Mouse (Mus musculus) hindbrain, embryonic 11.5 days (tissue): ENCODE measurements at regions not wholly inside any gene's neighbourhood (a gene's known extent, or its start where the extent isn't known, plus 50 kb on each side); places are given as distances from the start of the nearest gene placed in this dataset.

Experiments
- ATAC-seq: fragments of 200-750 bp; cut with Nextera tagmentation; 2 replicates; pipeline ENCODE4 v1.8.0; 2017; ENCODE audit warnings: mild to moderate bottlenecking, moderate TSS enrichment, moderate library complexity; ENCODE audit not compliant: low FRiP score
- DNase-seq: peaks from one replicate; pipeline ENCODE4 v3.0.0-alpha.2; 2015; ENCODE audit warnings: low spot score
- H3K27ac ChIP-seq: fragments of 300-500 bp; sonication (generic); 2 replicates; pipeline ENCODE4 v1.5.1; 2014; ENCODE audit warnings: mild to moderate bottlenecking, low read depth, low read length
- H3K27me3 ChIP-seq: fragments of 300-500 bp; sonication (generic); 2 replicates; pipeline ENCODE4 v1.6.1; 2014; ENCODE audit warnings: mild to moderate bottlenecking, low read length, moderate library complexity, mixed read lengths; ENCODE audit not compliant: control insufficient read depth, insufficient read depth
- H3K36me3 ChIP-seq: fragments of 300-500 bp; sonication (generic); 2 replicates; pipeline ENCODE4 v1.6.1; 2014; ENCODE audit warnings: mild to moderate bottlenecking, low read length, moderate library complexity, mixed read lengths; ENCODE audit not compliant: control insufficient read depth, insufficient read depth
- H3K4me1 ChIP-seq: fragments of 300-500 bp; sonication (generic); replicated peaks from 2 replicates; pipeline ENCODE4 v1.6.1; 2014; ENCODE audit warnings: low read length, mixed read lengths; ENCODE audit not compliant: control insufficient read depth, insufficient read depth
- H3K4me2 ChIP-seq: fragments of 300-500 bp; sonication (generic); replicated peaks from 2 replicates; pipeline ENCODE4 v1.6.1; 2014; ENCODE audit warnings: mild to moderate bottlenecking, low read depth, low read length
- H3K4me3 ChIP-seq: fragments of 300-500 bp; sonication (generic); 2 replicates; pipeline ENCODE4 v1.5.1; 2014; ENCODE audit warnings: low read depth, low read length
- H3K9ac ChIP-seq: fragments of 300-500 bp; sonication (generic); 2 replicates; pipeline ENCODE4 v1.6.1; 2014; ENCODE audit warnings: low read depth, low read length
- H3K9me3 ChIP-seq: fragments of 300-500 bp; sonication (generic); 2 replicates; pipeline ENCODE4 v1.6.1; 2016; ENCODE audit warnings: low read length; ENCODE audit not compliant: control insufficient read depth
- WGBS: fragments of 180-500 bp; shearing (Covaris S2); extraction: QIAGEN DNeasy Blood & Tissue Kit; methylation state at CpG from one replicate; pipeline ENCODE4 v1.1.7; 2014; 5-methylcytosine and 5-hydroxymethylcytosine counted together

GRCm38 (mm10) chr12:32709188-32709587 is 110.2 kb upstream of the Nampt start:
- Histone ChIP-seq H3K9ac (no peak overlapping the region), H3K4me1 (no peaks in the 10 kb centered on the region), H3K27me3 (no peaks in the 10 kb centered on the region), H3K9me3 (no peaks in the 10 kb centered on the region), H3K36me3 (no peaks in the 10 kb centered on the region), H3K4me3 (no peak overlapping the region), H3K27ac (no peak overlapping the region), H3K4me2 (no peak overlapping the region)
- 95% methylated on average over 10 of the region's 10 CpGs for WGBS
- no peak for ATAC-seq
- DNase-seq, result no peak

GRCm38 (mm10) chr12:32717129-32717921 is 102.0 kb upstream of the Nampt start:
- Histone ChIP-seq H3K27ac (no peak overlapping the region), H3K4me3 (no peak overlapping the region), H3K4me2 (no peak overlapping the region), H3K27me3 (no peaks in the 10 kb centered on the region), H3K9me3 (no peaks in the 10 kb centered on the region), H3K9ac (no peak overlapping the region), H3K36me3 (no peaks in the 10 kb centered on the region), H3K4me1 (no peaks in the 10 kb centered on the region)
- WGBS, result 84% methylated on average over 5 of the region's 5 CpGs
- ATAC-seq, result no peak
- no peak for DNase-seq

- no peaks in the 10 kb centered on the region for H3K9me3 ChIP-seq
- H3K27ac ChIP-seq, result no peak overlapping the region
- H3K4me3 ChIP-seq, result no peak overlapping the region
- no peak overlapping the region for H3K4me2 ChIP-seq
- H3K36me3 ChIP-seq, result no peaks in the 10 kb centered on the region
- DNase-seq, result no peak
- WGBS, result 94% methylated on average over 4 of the region's 4 CpGs
- ATAC-seq, result no peak
- no peaks in the 10 kb centered on the region for H3K4me1 ChIP-seq
- no peak overlapping the region for H3K9ac ChIP-seq
- H3K27me3 ChIP-seq, result no peaks in the 10 kb centered on the region
Observed at GRCm38 (mm10) chr12:32719203-32719602, 100.1 kb upstream of the Nampt start.

DNA sequence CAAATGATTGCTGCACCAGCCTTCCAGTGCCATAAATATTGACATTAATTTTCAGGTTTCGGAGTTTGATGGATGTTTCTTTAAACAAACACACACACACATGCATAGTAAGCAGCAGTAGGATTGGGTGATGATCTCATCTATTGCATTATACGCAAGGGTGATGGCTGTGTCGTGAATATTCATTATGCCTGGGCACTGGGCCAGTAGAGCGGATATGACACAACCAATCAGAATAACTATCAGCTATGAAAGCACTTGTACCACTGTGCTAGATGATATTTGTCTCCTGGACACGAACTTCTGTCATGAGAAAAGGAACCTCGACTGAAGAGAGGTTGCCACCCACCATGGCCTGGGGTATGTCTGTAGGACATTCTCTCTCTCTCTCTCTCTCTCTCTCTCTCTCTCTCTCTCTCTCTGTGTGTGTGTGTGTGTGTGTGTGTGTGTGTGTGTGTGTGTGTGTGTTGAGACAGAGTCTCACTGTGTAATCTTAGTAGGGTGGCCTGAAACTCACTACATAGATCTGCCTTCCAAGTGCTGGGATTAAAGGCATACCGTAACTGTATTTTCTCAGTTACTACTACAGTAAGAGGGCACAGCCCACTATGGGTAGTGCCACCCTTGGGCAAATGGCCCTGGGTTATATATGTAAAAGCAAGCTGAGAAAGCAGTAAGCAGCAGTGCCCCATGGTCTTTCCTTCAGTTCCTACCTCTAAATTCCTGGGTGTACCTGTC is 94.7 kb upstream of the Nampt start:
- WGBS, result 85% methylated on average over 7 of the region's 7 CpGs
- H3K27ac ChIP-seq, result no peak overlapping the region
- ATAC-seq (peak; percentile 59; the same call in 1 of the 2 replicates), DNase-seq (no peak)
- H3K4me1 ChIP-seq, result no peaks in the 10 kb centered on the region
- H3K9ac ChIP-seq, result no peak overlapping the region
- no peak overlapping the region for H3K4me3 ChIP-seq
- no peaks in the 10 kb centered on the region for H3K9me3 ChIP-seq
- H3K36me3 ChIP-seq, result no peaks in the 10 kb centered on the region
- H3K27me3 ChIP-seq, result no peaks in the 10 kb centered on the region; the same call in 1 of the 2 replicates
- H3K4me2 ChIP-seq, result no peak overlapping the region

DNA sequence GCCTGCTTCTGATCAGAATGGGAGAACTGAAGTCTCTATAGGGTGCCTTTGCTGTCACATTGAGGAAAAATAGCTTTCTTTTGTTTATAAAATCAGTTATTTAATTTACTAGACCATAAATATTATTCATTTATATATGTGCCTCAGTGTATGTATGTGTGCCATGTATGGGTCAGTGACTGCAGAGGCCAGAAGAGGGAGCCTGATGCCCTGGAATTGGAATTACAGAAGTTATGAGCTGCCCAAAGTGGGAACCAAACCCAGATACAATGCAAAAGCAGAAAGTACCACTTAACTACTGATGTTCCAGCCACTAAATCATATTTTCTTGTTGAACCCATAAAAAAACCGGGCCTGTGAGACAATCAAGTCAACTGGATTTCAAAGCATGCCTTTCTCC is 91.8 kb upstream of the Nampt start:
- ATAC-seq, result no peak
- Histone ChIP-seq H3K4me1 (no peaks in the 10 kb centered on the region), H3K9ac (no peak overlapping the region), H3K27ac (no peak overlapping the region), H3K27me3 (no peaks in the 10 kb centered on the region; the same call in 1 of the 2 replicates), H3K4me3 (no peak overlapping the region), H3K4me2 (no peak overlapping the region), H3K9me3 (no peaks in the 10 kb centered on the region), H3K36me3 (no peaks in the 10 kb centered on the region)
- DNase-seq, result no peak
- 83% methylated on average over 1 of the region's 1 CpGs for WGBS

GRCm38 (mm10) chr12:32728425-32728824 is 90.9 kb upstream of the Nampt start:
- ATAC-seq, result no peak
- no peak overlapping the region for H3K4me3 ChIP-seq
- H3K4me1 ChIP-seq, result no peaks in the 10 kb centered on the region
- H3K27me3 ChIP-seq, result no peaks in the 10 kb centered on the region; the same call in 1 of the 2 replicates
- H3K9ac ChIP-seq, result no peak overlapping the region
- no peak overlapping the region for H3K4me2 ChIP-seq
- 52% methylated on average over 10 of the region's 10 CpGs for WGBS
- H3K36me3 ChIP-seq, result no peaks in the 10 kb centered on the region
- H3K27ac ChIP-seq, result no peak overlapping the region
- peak; percentile 2 for DNase-seq
- H3K9me3 ChIP-seq, result no peaks in the 10 kb centered on the region

GRCm38 (mm10) chr12:32735224-32735623 is 84.1 kb upstream of the Nampt start:
- Histone ChIP-seq H3K27me3 (no peaks in the 10 kb centered on the region), H3K4me2 (no peak overlapping the region), H3K36me3 (no peaks in the 10 kb centered on the region), H3K4me3 (no peak overlapping the region), H3K9me3 (no peaks in the 10 kb centered on the region), H3K4me1 (no peaks in the 10 kb centered on the region), H3K9ac (no peak overlapping the region), H3K27ac (no peak overlapping the region)
- DNase-seq (no peak), ATAC-seq (no peak)
- 65% methylated on average over 2 of the region's 2 CpGs for WGBS

DNA sequence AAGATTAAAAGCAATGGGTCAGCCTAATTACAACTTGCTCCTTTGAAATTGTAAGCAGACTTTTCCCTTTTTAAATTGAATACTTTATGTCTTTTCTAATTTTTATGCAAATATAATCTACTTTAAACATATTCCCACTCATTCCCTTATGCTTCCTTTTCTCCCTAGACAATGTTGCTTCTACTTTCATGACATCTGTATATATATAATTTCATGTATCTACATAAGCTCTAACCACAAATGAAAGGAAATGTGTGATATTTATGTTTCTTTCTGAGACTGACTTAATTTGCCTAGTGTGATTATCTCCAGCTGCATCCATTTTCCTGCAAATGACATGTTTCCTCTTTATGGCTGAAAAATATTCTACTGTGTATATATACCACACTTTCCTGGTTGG is 77.9 kb upstream of the Nampt start:
- no peak overlapping the region for H3K27ac ChIP-seq
- H3K27me3 ChIP-seq, result no peaks in the 10 kb centered on the region
- H3K4me2 ChIP-seq, result no peak overlapping the region
- H3K4me3 ChIP-seq, result no peak overlapping the region
- H3K4me1 ChIP-seq, result no peaks in the 10 kb centered on the region
- no peaks in the 10 kb centered on the region for H3K9me3 ChIP-seq
- H3K36me3 ChIP-seq, result no peaks in the 10 kb centered on the region
- ATAC-seq, result no peak
- no peak for DNase-seq
- H3K9ac ChIP-seq, result no peak overlapping the region
